Mouse (Mus musculus): Measurements from ENCODE around the gene Ccdc42.

DNA sequence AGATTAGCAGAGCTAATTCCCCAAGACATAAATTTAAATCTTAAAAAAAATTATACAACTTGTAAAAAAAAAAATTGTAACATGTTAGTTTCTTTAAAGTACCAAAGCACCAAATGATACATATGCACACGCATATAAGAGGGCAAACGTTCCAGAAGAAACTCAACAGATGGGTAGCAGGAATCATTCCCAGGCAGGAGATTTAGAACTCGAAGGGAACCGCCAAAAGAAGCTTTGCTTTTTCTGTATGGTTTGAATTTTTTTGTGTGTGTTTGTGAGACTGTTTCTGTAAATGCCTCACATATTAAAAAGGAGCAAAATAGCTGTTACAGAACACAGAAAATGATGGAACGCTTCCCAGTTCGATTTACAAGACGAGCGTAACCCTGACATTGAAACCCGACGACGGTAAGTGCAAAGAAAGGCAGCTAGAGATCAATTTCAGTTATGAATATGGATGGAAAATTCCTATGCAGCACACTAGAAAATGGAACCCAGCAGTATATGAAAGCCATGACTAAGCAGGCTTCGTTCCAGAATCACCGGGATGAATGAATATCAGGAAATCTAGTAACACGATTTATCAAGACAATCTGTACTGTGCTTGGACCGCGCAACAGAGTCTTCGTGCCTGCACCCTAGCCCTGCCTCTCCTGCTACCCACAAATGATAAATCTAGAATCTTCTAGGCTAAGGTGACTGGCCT is 44.9 kb downstream of the Ccdc42 start:
- TF ChIP-seq TAL1 (IDR thresholded peaks at IDR 0.05; ENCODE audit: low read length) (no peak), GATA1 (IDR thresholded peaks at IDR 0.05; ENCODE audit: low read length) (no peak)

Data from erythroblast, embryonic 14.5 days (primary cell).